Mouse (Mus musculus) bone marrow macrophage, adult 2 months (primary cell): Measurements from ENCODE around the gene Dok1.

ENCODE experiments used
- CTCF ChIP-seq: IDR thresholded peaks from 2 replicates; pipeline ENCODE4 v1.5.1; 2012; ENCODE audit warnings: low read depth, mild to moderate bottlenecking, low read length, moderate library complexity
- POLR2A ChIP-seq: IDR thresholded peaks from 2 replicates; pipeline ENCODE4 v1.6.1; 2012; ENCODE audit warnings: mild to moderate bottlenecking, low read depth, low read length, borderline replicate concordance

GRCm38 (mm10) chr6:83068706-83069487 lies 35.6 kb upstream of the Dok1 start:
- TF ChIP-seq CTCF (no peak), POLR2A (no peak)
